Mouse (Mus musculus) embryonic stem cell, embryonic (primary cell): ENCODE measurements around the gene Camk1d.

ENCODE experiments used
- CTCF ChIA-PET, 4 experiments: fragments of 300-600 bp in 2 of 4; fragments of 350-600 bp in 2 of 4; sonication (Branson Sonifier 250); formaldehyde crosslinking; loops; one replicate each; lab custom pipeline; 2022; ENCODE audit warnings: inconsistent platforms in 2 of 4; lab: Charles Lee
- POLR2A ChIA-PET, 4 experiments: fragments of 300-600 bp in 2 of 4; fragments of 350-600 bp in 2 of 4; sonication (Branson Sonifier 250); formaldehyde crosslinking; loops; one replicate each; lab custom pipeline; 2022; ENCODE audit warnings: antibody characterized with exemption in 4 of 4, inconsistent platforms in 1 of 4; lab: Charles Lee

Camk1d gene

DNA sequence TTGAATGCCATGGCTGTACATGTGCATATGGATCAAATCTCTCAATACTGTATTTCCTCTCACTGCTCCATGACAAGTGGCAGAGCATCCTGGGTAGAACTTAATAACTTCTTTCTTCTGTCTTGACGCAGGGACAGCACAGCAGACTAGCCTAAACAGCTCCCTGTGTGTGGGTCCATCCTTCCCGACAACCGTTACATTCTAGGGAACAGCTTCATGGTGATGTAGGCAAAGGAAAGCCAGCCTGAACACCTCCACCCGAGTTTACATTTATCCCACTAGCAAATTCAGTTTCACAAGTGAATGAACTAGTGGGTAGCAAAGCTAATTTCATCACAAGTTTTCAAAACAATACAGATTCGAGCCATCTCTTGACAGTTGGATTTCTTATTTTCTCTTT, 269.0 kb downstream of the Camk1d start:
- CTCF ChIA-PET: interaction anchor here in 2 of 4 experiments (0.6 to 0.8 kb wide), 2 partner anchors 9 to 134 kb away, joined by 3 read pairs; no protein-coding TSS in a partner anchor
- POLR2A ChIA-PET: interaction anchor here in 2 of 4 experiments (0.6 to 2.2 kb wide), 2 partner anchors 10 to 639 kb away, joined by 3 to 6 read pairs; no protein-coding TSS in a partner anchor

DNA sequence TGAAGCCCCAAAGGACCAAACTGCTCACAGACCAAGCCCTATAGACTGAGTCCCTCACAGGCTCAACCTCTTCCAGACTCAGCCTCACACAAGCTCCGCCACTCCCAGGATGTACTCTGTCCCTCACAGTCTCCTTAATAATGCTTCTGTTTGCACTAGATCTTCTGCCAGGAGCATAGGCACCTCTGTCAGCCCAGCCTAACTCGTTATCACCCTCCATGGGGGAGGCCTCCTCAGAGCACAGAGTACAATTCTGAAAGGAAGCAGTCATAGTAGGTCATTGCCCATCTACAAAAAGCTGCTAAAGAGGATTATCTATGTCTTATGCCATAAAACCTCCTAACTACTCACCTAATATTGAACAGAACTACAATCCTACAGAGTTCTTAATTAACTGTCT, 276.6 kb downstream of the Camk1d start:
- POLR2A ChIA-PET: no interaction called here

DNA sequence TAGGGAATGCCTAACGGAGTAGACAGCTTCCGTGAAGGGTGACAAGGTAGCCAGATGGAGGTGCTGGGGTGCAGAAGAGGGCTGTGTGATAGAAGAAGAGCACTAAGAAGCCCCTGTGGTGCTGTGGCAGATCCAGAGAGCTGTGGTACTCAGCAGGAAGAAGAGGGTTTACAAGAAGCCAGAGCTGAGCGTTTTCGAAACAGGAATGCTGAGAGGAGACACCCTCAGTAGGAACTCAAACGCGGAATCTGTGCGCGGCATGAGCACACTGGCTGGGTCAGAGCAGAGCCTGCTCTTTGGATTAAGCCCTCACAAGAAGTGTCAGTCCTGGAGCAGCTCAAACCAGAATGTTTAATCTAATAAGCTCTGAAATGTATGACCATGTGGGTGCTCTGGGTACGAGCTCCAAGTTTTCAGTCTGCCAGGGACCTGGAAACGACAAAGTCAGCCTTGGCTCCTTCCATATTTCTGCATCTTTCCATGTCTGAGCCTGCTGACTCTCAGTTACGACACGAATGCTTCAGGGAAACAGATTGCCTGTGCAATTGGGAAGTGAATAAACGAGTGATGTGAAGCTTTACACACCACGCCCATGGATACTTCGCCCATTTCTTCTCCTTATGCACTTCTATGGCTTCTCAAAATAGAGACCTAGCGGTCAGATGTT, 278.6 kb downstream of the Camk1d start:
- ChIA-PET POLR2A (interaction anchor here in 3 of 4 experiments (0.6 to 3.2 kb wide), 6 partner anchors 8 to 183 kb away, joined by 3 to 16 read pairs (median 5); no protein-coding TSS in a partner anchor), CTCF (interaction anchor here in 2 of 4 experiments (0.6 to 1.2 kb wide), 2 partner anchors 10 to 41 kb away, joined by 5 to 7 read pairs; no protein-coding TSS in a partner anchor)

More for the DNA sequence above, 276.6 kb downstream of the Camk1d start:
- CTCF ChIA-PET: interaction anchor here in 1 of 4 experiments (0.7 kb wide), 1 partner anchor 277 kb away, joined by 3 read pairs; the partner anchor contains the start of gene Camk1d

DNA sequence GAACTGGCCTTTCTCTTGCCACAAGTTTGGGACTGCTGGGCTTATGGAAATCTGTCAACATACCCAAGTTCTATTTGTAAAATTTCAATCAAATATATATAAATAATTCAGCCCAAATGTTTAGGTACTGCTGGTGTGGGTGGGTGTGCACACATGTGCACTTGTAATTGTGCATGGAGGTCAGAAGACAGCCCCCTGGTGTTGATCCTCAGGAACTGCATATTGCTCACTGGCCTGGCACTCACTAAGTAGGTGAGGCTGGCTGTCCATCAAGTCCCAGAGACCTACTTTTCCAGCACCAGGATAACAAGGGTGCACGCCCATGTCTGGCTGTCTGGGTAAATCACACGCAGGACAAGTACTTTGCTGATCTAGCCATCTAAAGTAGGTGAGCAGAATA, 283.0 kb downstream of the Camk1d start:
- ChIA-PET CTCF (no interaction called here), POLR2A (no interaction called here)

DNA sequence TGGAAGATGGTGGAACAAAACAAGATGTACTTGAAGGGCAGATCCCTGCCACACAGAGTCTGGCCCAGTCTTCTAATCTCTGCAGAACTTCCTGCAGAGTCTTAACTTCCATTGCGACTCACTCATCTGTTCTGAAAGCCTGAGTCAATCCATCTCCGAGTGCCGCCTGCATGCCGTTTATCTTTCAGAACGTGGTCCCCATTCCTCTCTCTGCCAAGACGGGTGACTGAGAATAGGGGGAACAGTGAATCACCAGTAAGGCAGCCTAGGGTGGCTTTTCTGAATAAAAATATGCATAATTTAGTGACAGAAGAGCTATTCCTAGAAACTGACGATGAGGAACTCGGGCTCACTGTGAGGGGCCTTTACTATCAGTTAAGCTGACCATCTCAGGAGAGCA, 284.4 kb downstream of the Camk1d start:
- POLR2A ChIA-PET: interaction anchor here in 1 of 4 experiments (0.6 kb wide), 1 partner anchor 229 kb away, joined by 8 read pairs; no protein-coding TSS in a partner anchor

DNA sequence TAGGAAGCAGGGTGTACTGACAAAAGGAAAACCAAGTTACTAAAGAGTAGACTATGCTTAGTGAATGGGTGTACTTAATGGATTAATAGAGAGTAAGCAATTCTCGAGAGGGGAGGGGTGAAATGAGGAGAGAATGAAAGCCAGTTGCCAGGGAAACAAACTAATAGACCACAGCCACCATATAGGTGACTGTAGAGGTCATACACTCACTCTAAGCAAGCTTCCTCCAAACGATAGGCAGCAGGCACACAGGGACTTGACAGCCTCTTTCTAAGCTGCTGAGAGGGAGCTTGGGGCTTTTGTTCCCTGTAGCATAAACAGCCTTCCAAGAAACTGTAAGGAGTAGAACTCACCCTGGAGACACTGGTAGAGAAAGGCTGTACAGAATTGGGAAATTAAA, 288.2 kb downstream of the Camk1d start:
- CTCF ChIA-PET: interaction anchor here in 3 of 4 experiments (0.6 to 1.3 kb wide), 4 partner anchors 10 to 247 kb away, joined by 3 to 7 read pairs (median 4); no protein-coding TSS in a partner anchor
- POLR2A ChIA-PET: interaction anchor here in 2 of 4 experiments (0.5 to 2.5 kb wide), 5 partner anchors 10 to 214 kb away, joined by 3 to 16 read pairs (median 3); no protein-coding TSS in a partner anchor

More for the DNA sequence above, 284.4 kb downstream of the Camk1d start:
- CTCF ChIA-PET: no interaction called here

DNA sequence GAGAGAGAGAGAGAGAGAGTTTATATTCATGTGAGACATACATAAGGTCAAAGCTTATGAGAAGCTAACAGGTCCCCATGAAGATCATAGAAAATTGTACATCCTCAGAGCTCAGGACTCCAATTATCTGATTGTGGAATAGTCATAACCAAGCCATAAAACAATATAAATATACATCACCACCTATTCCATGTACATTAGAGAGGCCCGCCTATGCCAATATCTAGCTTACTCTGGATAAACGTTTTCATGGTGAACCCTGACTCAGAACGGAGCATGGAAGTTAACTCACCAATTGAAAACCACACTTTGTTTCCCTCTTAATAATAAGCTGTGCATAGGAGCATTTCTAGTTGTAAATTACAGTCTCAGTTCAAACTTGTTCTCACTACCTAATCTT, 288.7 kb downstream of the Camk1d start:
- POLR2A ChIA-PET: interaction anchor here in 2 of 4 experiments (0.5 to 2.5 kb wide), 5 partner anchors 10 to 214 kb away, joined by 3 to 16 read pairs (median 3); no protein-coding TSS in a partner anchor

DNA sequence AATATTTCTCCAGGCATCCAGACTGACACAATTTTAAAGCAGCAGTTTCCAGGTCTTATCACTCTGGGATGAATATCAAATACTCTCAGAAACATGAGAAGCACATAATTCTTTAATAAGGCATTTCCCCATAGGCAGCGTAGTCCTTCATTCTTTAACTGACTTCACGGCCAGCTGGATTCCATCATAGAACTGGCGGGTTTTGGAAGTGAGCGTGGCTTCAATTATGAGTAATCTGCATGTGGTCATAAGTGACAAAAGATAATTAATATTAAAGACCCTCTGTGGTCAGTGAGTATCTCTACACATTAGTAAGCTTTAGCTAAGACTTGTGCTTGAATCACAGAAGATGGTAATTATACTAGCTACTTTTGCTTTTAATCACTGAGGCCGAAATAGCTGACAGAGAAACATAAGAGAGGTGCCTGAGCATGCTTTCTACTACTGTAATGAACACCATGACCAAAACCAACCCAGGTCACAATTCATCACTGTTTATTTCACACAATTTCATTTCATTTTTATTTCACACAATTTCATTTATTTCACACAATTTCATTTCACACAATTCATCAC, 293.6 kb downstream of the Camk1d start:
- ChIA-PET CTCF (interaction anchor here in 1 of 4 experiments (1.0 kb wide), 1 partner anchor 341 kb away, joined by 3 read pairs; no protein-coding TSS in a partner anchor), POLR2A (interaction anchor here in 1 of 4 experiments (1.0 kb wide), 1 partner anchor 369 kb away, joined by 3 read pairs; no protein-coding TSS in a partner anchor)

More for the DNA sequence above, 288.7 kb downstream of the Camk1d start:
- CTCF ChIA-PET: interaction anchor here in 3 of 4 experiments (0.6 to 1.3 kb wide), 4 partner anchors 10 to 247 kb away, joined by 3 to 7 read pairs (median 4); no protein-coding TSS in a partner anchor

DNA sequence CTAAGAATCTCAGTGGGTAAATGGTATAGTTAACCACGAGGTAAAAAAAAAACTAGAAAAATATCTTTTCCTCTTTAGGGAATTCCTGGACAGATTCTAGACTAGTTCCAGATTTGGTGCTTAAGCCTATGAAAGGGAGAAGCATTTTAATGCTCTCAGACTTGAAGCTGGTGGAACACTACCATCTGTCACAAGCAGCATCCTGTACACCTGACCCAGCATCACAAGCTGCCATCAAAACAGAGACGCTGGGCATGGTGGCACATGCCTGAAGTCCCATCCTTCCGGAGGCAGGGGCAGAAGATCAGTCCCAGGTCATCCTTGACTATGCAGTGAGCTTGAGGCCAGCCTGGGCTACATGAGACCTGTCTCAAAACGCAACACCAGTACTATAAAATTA, 295.5 kb downstream of the Camk1d start:
- POLR2A ChIA-PET: interaction anchor here in 1 of 4 experiments (0.5 kb wide), 1 partner anchor 230 kb away, joined by 3 read pairs; no protein-coding TSS in a partner anchor
- CTCF ChIA-PET: no interaction called here

DNA sequence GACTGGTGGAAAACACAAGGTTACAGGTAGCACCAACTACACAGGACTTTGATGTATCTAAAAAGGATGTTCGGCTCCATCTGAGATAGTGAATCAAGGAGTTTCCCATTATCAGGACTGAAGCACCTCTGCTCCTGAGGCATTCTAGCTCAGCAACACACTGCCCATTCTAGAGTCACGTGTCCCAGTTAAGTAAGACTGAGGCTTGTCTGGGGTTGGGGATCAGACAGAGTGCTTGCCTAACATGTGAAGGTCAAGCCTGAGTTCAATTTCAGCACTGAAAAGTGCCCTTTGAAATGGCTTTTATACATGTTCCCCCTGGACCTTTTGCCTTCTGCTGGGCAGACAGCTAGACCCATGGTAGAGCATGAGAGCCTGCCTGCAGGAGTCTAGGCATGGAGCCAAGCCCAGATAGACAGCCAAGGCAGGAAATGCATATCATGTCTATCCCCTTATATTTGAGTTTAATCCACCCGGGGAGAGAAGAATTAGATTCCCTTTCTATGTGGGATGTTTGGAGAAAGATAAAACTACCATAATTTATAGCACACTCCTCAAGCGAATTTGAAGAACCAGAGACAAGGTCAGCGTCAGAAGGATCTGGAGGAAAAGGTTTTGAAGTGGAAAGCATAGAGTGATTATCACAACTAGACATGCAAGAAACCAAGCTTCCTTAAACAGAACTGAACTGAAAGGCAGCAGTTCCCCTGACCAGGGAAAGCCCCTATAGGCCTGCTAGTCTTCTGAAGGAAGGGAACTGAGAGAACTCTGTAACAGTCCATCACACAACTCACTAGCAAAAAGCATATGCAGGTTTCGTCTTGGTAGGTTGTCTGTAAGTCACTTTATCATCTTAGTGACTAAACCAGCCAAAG, 296.9 kb downstream of the Camk1d start:
- POLR2A ChIA-PET: interaction anchor here in 1 of 4 experiments (0.6 kb wide), 1 partner anchor 29 kb away, joined by 3 read pairs; no protein-coding TSS in a partner anchor
- CTCF ChIA-PET: no interaction called here

DNA sequence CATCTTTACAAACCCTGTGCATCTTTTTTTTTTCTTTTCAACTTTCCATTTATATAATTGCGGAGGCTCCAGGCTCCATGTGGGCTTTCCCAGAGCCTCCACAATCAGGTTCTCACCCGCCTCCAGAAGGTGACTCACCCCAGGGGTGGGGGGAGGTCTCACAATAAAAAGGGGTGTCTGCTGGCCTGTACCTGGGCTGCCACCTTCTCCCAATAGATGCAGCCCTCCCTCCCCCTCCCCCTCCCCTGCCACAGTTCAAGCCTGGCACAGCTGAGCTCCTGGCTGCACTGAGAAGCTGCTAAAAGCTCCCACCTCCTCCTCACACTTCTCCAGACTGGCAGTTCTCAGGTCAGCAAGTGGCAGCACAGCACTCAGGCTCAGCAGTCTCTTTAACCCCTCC, 302.5 kb downstream of the Camk1d start:
- POLR2A ChIA-PET: interaction anchor here in 1 of 4 experiments (1.0 kb wide), 1 partner anchor 10 kb away, joined by 3 read pairs; no protein-coding TSS in a partner anchor
- CTCF ChIA-PET: interaction anchor here in 2 of 4 experiments (0.8 to 1.2 kb wide), 2 partner anchors 38 to 332 kb away, joined by 3 read pairs; no protein-coding TSS in a partner anchor

DNA sequence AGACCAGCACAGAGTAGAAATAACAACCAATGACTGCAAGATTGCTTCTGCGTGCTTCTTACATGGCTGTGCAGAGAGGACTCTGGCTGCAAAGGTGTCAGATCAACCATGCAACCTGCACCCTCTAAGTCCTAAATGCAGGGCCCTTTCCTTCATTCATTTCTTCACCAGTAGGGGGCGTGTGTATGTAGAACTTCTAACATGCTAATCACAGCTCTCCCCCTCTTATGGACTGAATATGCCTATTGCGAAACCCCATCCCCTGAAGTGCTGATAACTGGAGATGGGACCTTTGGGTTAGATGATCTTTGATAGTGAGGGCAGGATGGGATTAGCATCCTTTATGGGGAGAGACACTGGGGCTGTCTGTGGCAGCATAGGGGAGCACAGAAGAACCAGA, 310.5 kb downstream of the Camk1d start:
- ChIA-PET CTCF (interaction anchor here (0.5 to 1.7 kb wide), 12 partner anchors 9 to 466 kb away, joined by 3 to 7 read pairs (median 4); partner anchors contain the start of gene Camk1d (in 1 of the 4)), POLR2A (no interaction called here)

DNA sequence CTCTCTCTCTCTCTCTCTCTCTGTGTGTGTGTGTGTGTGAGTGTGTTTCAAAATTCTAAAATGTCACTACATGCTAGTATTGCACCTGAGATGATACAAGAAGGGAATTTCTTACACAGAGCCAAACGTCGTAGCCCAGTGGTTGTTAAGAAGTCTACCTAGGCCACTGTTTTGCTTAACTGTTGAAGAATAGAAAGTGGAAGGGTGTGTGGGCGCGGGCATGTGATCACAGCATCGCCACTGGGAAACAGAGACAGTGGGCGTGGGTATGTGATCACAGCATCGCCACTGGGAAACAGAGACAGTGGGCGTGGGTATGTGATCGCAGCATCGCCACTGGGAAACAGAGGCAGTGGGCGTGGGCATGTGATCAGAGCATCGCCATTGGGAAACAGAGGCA, 312.3 kb downstream of the Camk1d start:
- ChIA-PET POLR2A (interaction anchor here in 3 of 4 experiments (0.6 to 1.4 kb wide), 3 partner anchors 9 to 289 kb away, joined by 3 read pairs; no protein-coding TSS in a partner anchor), CTCF (interaction anchor here in 1 of 4 experiments (0.7 kb wide), 1 partner anchor 697 kb away, joined by 3 read pairs; no protein-coding TSS in a partner anchor)

DNA sequence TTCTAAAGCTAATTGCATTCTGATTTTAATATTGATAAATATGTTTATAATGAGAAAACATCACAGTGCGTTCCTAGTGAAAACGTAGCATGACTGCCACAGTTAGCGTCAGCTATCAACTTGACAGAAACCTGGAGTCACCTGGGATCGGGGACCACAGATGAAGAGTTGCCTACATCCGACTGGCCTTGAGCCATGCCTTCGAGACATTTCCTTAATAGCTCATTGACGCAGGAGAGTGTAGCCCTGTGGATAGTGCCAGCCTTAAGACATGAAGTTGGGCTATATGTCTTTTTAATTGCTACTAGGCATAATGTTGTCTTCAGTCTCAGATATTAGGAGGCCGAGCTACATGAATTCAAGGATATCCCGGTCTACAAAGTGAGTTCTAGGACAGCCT, 315.8 kb downstream of the Camk1d start:
- ChIA-PET POLR2A (interaction anchor here in 2 of 4 experiments (0.6 to 1.1 kb wide), 2 partner anchors 38 to 373 kb away, joined by 3 read pairs; no protein-coding TSS in a partner anchor), CTCF (interaction anchor here in 1 of 4 experiments (0.6 kb wide), 1 partner anchor 22 kb away, joined by 3 read pairs; no protein-coding TSS in a partner anchor)

DNA sequence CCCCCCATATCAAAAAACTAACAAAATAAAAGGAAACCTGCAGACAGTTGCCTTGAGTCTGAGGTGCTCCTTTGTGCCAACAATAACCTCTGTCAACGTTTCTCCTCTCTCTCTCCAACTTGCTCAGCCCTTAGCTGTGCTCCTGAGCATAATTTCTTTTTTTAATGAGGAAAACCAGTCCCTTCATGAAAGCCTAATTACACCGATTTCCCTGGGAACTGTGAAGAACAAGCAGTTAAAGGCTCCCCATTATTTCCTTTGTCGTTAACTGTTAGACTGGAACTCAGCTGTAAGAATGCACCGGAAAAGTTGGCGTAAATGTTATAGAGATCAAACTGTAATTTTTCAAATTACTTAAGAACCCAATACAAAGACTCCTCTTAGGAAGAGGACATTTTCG, 316.3 kb downstream of the Camk1d start:
- ChIA-PET POLR2A (interaction anchor here in 1 of 4 experiments (1.1 kb wide), 2 partner anchors 15 to 37 kb away, joined by 3 read pairs; no protein-coding TSS in a partner anchor), CTCF (no interaction called here)

DNA sequence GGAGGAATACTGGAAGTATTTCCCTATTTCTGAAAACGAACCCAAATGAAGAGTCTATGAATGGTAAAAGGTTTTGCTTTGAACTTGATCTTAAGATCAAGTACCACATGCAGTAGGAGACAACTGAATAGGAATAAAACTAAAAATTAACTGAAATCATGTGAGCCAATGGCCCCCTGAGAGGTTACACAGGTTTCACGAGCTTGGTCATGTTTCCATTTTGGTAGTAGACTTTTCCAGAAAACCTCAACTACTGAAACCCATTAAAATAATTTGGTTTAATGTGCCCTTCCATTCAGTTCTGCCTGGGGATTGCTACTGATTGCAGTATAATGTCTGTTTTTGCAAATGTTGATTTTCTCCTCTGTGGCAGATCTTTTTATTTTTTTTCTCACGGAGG, 316.8 kb downstream of the Camk1d start:
- POLR2A ChIA-PET: interaction anchor here in 1 of 4 experiments (1.1 kb wide), 1 partner anchor 16 kb away, joined by 3 read pairs; no protein-coding TSS in a partner anchor
- CTCF ChIA-PET: no interaction called here

DNA sequence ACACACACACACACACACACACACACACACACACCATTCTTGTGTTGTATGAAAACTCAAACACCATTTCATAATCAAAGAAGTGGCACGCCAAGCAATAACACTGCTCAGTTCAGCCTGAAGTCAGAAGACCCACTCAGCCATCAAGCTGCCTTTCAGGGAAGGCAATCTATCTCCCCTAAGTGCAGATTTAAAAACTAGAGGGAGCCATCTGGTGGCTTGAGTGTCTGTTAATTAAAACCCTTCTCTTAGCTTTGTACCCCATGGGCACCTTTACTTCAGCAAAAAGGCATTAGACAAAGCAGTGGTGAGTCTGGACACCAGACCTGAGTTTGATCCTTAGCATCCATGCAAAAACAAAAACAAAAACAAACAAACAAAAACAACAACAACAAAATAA, 317.9 kb downstream of the Camk1d start:
- ChIA-PET CTCF (interaction anchor here in 2 of 4 experiments (1.0 to 1.1 kb wide), 3 partner anchors 306 to 316 kb away, joined by 5 to 6 read pairs (median 5); no protein-coding TSS in a partner anchor), POLR2A (no interaction called here)
